Mouse (Mus musculus): ENCODE measurements around the gene Gimap9.

DNA sequence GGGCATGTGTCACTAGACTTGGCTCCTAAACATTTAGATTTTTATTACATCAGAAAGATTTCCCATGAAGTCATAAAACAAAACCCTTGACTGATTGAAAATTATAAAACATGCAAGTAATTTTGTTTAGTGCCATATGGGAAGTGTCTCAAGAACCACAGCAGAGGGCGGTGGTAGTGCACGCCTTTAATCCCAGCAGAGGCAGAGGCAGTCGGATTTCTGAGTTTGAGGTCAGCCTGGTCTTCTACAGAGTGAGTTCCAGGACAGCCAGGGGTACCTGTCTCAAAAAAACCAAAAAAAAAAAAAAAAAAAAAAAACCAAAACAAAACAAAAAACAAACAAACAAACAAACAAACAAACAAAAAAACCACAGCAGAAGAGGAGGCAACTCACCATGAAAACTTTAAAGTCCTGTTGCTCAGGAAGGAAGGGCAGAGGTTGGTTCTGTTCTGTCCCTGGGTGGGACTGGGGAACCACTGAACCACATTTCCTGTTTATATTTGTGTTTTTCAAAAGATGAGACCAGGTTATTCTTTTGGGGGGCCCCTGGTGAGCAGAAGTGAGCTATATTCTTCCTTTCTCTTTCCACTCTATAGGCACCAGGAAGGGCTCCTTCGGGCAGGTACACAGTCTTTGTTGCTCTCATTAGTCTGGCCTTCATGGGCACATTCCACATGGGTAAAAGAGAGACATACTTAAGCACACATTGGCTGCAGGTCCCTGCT lies 21.1 kb downstream of the Gimap9 start:
- TF ChIP-seq POLR2A (IDR thresholded peaks at IDR 0.05; ENCODE audit: borderline replicate concordance, low read depth, low read length) (no peak), CTCF (IDR thresholded peaks at IDR 0.05; ENCODE audit: low read depth, low read length) (no peak)
